Comparison of ENCODE assay signal across 12 mouse cellular contexts in the genomic region with DNA sequence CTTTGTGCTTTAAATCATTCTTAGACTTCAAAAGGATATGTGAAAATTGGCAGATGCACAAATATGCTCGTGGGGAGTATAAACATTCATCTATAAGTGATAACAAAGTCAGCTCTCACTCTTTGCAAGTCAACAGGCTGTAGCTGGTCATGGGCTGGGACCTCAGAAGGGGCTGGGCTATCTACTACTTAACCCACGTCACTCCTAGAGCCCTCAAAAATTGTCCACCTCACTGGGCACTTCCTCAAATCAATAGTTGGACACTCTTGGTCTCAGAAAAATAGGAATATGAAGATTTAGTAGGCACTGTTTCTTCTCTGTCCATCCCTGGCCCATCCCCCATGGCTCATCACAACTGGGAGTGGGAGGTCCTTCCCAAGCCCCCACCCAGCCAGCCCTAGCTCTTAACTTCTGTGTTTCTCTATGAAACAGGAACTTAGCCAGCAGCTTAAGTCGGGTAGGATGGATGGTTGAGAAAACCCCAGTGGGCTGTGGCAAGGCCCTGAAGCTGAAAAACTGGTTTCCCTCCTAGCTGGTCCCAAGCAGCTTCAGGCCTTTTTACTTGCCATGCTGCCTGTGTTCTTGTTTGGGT. TPM values are rescaled to one million over a fixed set of nuclear protein-coding genes. Genes with fewer than 3 reads are reported as not detected.
DNase-seq lines count a peak whose midpoint lies in the region; ATAC-seq lines count a peak whose summit lies in the region.
"Had no signal": no experiment of that assay in that cellular context is flagged by ENCODE, and none has a peak within 500 bp of the region (broad histone marks: within the 10 kb centered on the region; RNA-seq: fewer than 3 reads in every experiment).

No protein-coding gene starts in this region.

- peak; percentile 37; the same call in 1 of the 2 replicates for ATAC-seq in embryonic facial prominence, embryonic 14.5 days (ENCODE audit: low read depth)
- peak; percentile 57 for ATAC-seq in neutrophil, adult 5-6 weeks (ENCODE audit: extremely low read depth, insufficient number of reproducible peaks, low FRiP score, poor library complexity, severe bottlenecking)

- H3K9ac ChIP-seq in embryonic facial prominence, embryonic 14.5 days (ENCODE audit: low read depth, low read length) = no peak overlapping the region
- H3K9ac ChIP-seq: liver, embryonic 14.5 days had no signal

- peak; percentile 40 for DNase-seq in embryonic facial prominence, embryonic 14.5 days (ENCODE audit: low spot score)
- DNase-seq in embryonic facial prominence, embryonic 10.5 days (ENCODE audit: low spot score) = no peak
- DNase-seq in urinary bladder, postnatal 14 days (ENCODE audit: low spot score) = peak; percentile 6
- DNase-seq in urinary bladder, postnatal 36 days (ENCODE audit: low spot score in 2 of 2) = no peak
- DNase-seq in thymus, postnatal 4 days = peak; percentile 55
- no peak for DNase-seq in frontal cortex, postnatal 25 days (ENCODE audit: low spot score in 2 of 2)
- no peak for DNase-seq in urinary bladder, postnatal 10 days (ENCODE audit: low spot score)
- DNase-seq: cerebellum, postnatal 10 days; gastrocnemius, postnatal 10 days had no signal

- WGBS in embryonic facial prominence, embryonic 14.5 days = 27% methylated on average over 3 of the region's 3 CpGs
- WGBS in embryonic facial prominence, embryonic 10.5 days = 68% methylated on average over 3 of the region's 3 CpGs

- no peak overlapping the region for H3K27ac ChIP-seq in embryonic facial prominence, embryonic 14.5 days (replicated peaks; ENCODE audit: low read depth, low read length)
- H3K27ac ChIP-seq in embryonic facial prominence, embryonic 10.5 days (replicated peaks) = no peak overlapping the region
- H3K27ac ChIP-seq: liver, embryonic 14.5 days had no signal

- H3K36me3 ChIP-seq in embryonic facial prominence, embryonic 14.5 days (ENCODE audit: control insufficient read depth, insufficient read depth, low read length) = no peaks in the 10 kb centered on the region
- H3K36me3 ChIP-seq in embryonic facial prominence, embryonic 10.5 days (replicated peaks) = no peaks in the 10 kb centered on the region

- H3K27me3 ChIP-seq in embryonic facial prominence, embryonic 14.5 days (replicated peaks; ENCODE audit: control insufficient read depth, insufficient read depth, low read length) = no peaks in the 10 kb centered on the region
- H3K27me3 ChIP-seq in embryonic facial prominence, embryonic 10.5 days (replicated peaks; ENCODE audit: low read depth, poor library complexity, severe bottlenecking) = peaks cover 4% of the 10 kb centered on the region

- H3K4me3 ChIP-seq in embryonic facial prominence, embryonic 14.5 days (ENCODE audit: low read depth, low read length) = no peak overlapping the region
- H3K4me3 ChIP-seq in embryonic facial prominence, embryonic 10.5 days = no peak overlapping the region
- H3K4me3 ChIP-seq: erythroblast, embryonic 14.5 days had no signal

- no peaks in the 10 kb centered on the region for H3K9me3 ChIP-seq in embryonic facial prominence, embryonic 14.5 days (ENCODE audit: control insufficient read depth, low read length)
- H3K9me3 ChIP-seq in embryonic facial prominence, embryonic 10.5 days = no peaks in the 10 kb centered on the region

- H3K4me2 ChIP-seq in embryonic facial prominence, embryonic 14.5 days (ENCODE audit: low read depth, low read length) = no peak overlapping the region

- no peaks in the 10 kb centered on the region; the same call in 1 of the 2 replicates for H3K4me1 ChIP-seq in embryonic facial prominence, embryonic 14.5 days (ENCODE audit: control insufficient read depth, insufficient read depth, low read length)
- H3K4me1 ChIP-seq in embryonic facial prominence, embryonic 10.5 days = peaks cover 24% of the 10 kb centered on the region

RNA-seq across cellular contexts. Expression of gene Sash3, which starts 5.9 kb away (rescaled TPM):
- 4.6 and 4.8 TPM in 2 replicates for polyA plus RNA-seq in embryonic facial prominence, embryonic 14.5 days (2014; fragmentation: Nextera tagmentation; extraction: Ambion mirVana)
- 1.2 TPM in 2 replicates for polyA plus RNA-seq in embryonic facial prominence, embryonic 10.5 days (2016; fragmentation: Nextera tagmentation; extraction: Ambion mirVana)
- 217 and 224 TPM in 2 replicates for total RNA-seq in neutrophil, adult 5-6 weeks (2017)

RNA-seq across cellular contexts. Expression of gene Xpnpep2, which starts 31.9 kb away (rescaled TPM):
- 4.6 and 5.8 TPM in 2 replicates for polyA plus RNA-seq in embryonic facial prominence, embryonic 14.5 days (2014; fragmentation: Nextera tagmentation; extraction: Ambion mirVana)
- 1.2 and 1.3 TPM in 2 replicates for polyA plus RNA-seq in embryonic facial prominence, embryonic 10.5 days (2016; fragmentation: Nextera tagmentation; extraction: Ambion mirVana)
- 0.12 and 0.25 TPM in 2 replicates for total RNA-seq in neutrophil, adult 5-6 weeks (2017)
- polyA plus RNA-seq: erythroblast, embryonic 14.5 days had no signal

Comparison
In these comparisons a context has a peak if more than half of its experiments do, and no peak if none do; other contexts are left out.
1. DNase-seq: peak in embryonic facial prominence, embryonic 14.5 days (single experiment), urinary bladder, postnatal 14 days (single experiment) and thymus, postnatal 4 days (single experiment); none in embryonic facial prominence, embryonic 10.5 days (single experiment), urinary bladder, postnatal 36 days (0 of 2), frontal cortex, postnatal 25 days (0 of 2) and urinary bladder, postnatal 10 days (single experiment).